Mouse (Mus musculus): ENCODE data around the gene Gga2. TPM values are rescaled to one million over a fixed set of nuclear protein-coding genes. Genes with fewer than 3 reads are reported as not detected.
A peak's percentile ranks its signal among the peaks of the same experiment; 100 is the strongest.

Gga2 gene
- total and polyA plus RNA-seq, 3 experiments: 29.5 to 95.3 (median 30.1) TPM

DNA sequence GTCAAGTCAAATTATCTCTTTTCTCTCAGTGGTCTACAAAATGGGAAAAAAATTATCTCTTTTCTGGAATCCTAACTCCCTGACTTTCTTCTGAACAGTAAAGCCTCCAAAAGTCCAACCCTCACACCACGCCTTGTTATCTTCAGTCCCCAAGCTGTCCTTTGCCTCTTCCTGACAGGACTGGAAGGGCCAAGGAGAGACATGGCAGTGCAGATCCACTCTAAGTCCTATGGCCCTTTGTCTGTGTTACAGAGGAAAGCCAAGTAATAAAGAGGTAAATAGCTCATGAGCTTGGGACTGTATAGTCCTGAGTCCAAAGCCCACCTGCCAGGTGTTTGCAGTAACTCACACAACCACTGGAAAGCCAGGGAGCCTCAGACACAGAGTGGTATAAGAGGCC lies 24.7 kb upstream of the Gga2 start:
- H3K9ac ChIP-seq (ENCODE audit: control insufficient read depth, low read depth, low read length, poor library complexity, severe bottlenecking): no peak overlapping the region
- H3K36me3 ChIP-seq (ENCODE audit: control insufficient read depth in 1 of 2, insufficient read depth in 2 of 2, low read length in 2 of 2): peaks cover 0 to 24% of the 10 kb centered on the region in 2 experiments; a peak in 2 of 4 replicates
- TF ChIP-seq TAL1 (IDR thresholded peaks at IDR 0.05; ENCODE audit: low read length): 0 out of 2 replicates have a peak, but pooled peaks have one; percentile 12
- TF ChIP-seq POLR2AphosphoS2 (IDR thresholded peaks at IDR 0.05; ENCODE audit: low read length): no peak
- H3K27me3 ChIP-seq (ENCODE audit: control insufficient read depth in 1 of 2, insufficient read depth in 2 of 2, low read length in 2 of 2): no peaks in the 10 kb centered on the region
- H3K79me2 ChIP-seq (ENCODE audit: control insufficient read depth, insufficient read depth, low read length, poor library complexity): no peaks in the 10 kb centered on the region
- peaks cover 12 to 24% of the 10 kb centered on the region in 2 experiments for H3K4me1 ChIP-seq (ENCODE audit: control insufficient read depth in 1 of 2, insufficient read depth in 2 of 2, low read length in 2 of 2)
- H3K4me3 ChIP-seq (ENCODE audit: control insufficient read depth in 1 of 2, insufficient read depth in 1 of 2, low read depth in 2 of 2, low read length in 2 of 2): no peak overlapping the region
- DNase-seq (ENCODE audit: low read depth, low spot score): no peak
- no peaks in the 10 kb centered on the region for H3K9me3 ChIP-seq (replicated peaks; ENCODE audit: insufficient read depth, low read length)
- H3K27ac ChIP-seq (ENCODE audit: control insufficient read depth, low read depth, low read length): no peak overlapping the region

DNA sequence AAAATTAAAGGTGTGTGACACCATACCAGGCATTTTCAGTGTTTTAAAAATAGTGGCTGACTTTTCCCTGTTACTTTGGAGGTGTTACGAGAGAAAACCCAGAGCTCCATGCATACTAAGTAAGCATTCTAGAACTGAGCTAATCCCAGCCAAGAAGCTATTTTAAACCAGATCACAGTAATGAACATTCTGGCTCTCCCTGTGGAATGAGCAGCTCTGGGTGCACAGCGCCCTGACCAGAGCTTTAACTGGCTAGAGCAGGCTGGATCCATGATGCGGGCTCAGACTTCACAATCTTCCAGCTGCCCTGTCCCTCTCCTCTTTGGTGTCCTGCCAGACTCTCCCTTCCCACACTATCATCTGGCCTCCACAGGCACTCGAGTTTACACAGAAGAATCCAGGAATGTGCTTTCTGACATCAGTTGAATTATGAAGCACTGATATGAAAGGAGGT lies 24.2 kb upstream of the Gga2 start:
- TF ChIP-seq MAZ (IDR thresholded peaks at IDR 0.05; ENCODE audit: low read depth, low read length) (no peak), JUND (IDR thresholded peaks at IDR 0.05; ENCODE audit: low read depth, low read length) (no peak), KAT2A (conservative IDR thresholded peaks at IDR 0.05; ENCODE audit: low read depth, low read length) (no peak), UBTF (IDR thresholded peaks at IDR 0.05; ENCODE audit: borderline replicate concordance, insufficient read depth, low read depth, low read length) (no peak), ZKSCAN1 (IDR thresholded peaks at IDR 0.05; ENCODE audit: low read depth, low read length) (no peak), RAD21 (IDR thresholded peaks at IDR 0.05; ENCODE audit: low read depth, low read length) (no peak), MXI1 (IDR thresholded peaks at IDR 0.05; ENCODE audit: low read depth, low read length) (no peak), ZNF384 (IDR thresholded peaks at IDR 0.05; ENCODE audit: low read depth, low read length) (no peak), POLR2AphosphoS5 (IDR thresholded peaks at IDR 0.05; ENCODE audit: borderline replicate concordance, low read depth, low read length) (no peak), MYB (IDR thresholded peaks at IDR 0.05; ENCODE audit: low read depth, low read length) (no peak), ELF1 (IDR thresholded peaks at IDR 0.05; ENCODE audit: low read depth, low read length) (no peak), POLR2A (IDR thresholded peaks at IDR 0.05; ENCODE audit: control insufficient read depth in 1 of 2, insufficient read depth in 1 of 2, low read depth in 1 of 2, low read length in 2 of 2, poor library complexity in 1 of 2) (no peak), NRF1 (IDR thresholded peaks at IDR 0.05; ENCODE audit: insufficient read depth, low read depth, low read length, poor library complexity, severe bottlenecking) (no peak), ETS1 (IDR thresholded peaks at IDR 0.05; ENCODE audit: low read depth, low read length) (no peak), GATA1 (IDR thresholded peaks at IDR 0.05; ENCODE audit: low read depth, low read length) (no peak), CHD1 (IDR thresholded peaks at IDR 0.05; ENCODE audit: low read depth, low read length) (no peak), TBP (IDR thresholded peaks at IDR 0.05; ENCODE audit: low read depth, low read length) (no peak), GABPA (IDR thresholded peaks at IDR 0.05; ENCODE audit: low read depth, low read length) (no peak), MEF2A (IDR thresholded peaks at IDR 0.05; ENCODE audit: extremely low read depth, insufficient replicate concordance, low read depth, low read length, poor library complexity, severe bottlenecking) (no peak)
- Histone ChIP-seq H3K9ac (ENCODE audit: control insufficient read depth, low read depth, low read length, poor library complexity, severe bottlenecking) (no peak overlapping the region), H3K9me3 (replicated peaks; ENCODE audit: insufficient read depth, low read length) (no peaks in the 10 kb centered on the region), H3K36me3 (ENCODE audit: control insufficient read depth in 1 of 2, insufficient read depth in 2 of 2, low read length in 2 of 2) (peaks cover 0 to 24% of the 10 kb centered on the region in 2 experiments; a peak in 2 of 4 replicates), H3K79me2 (ENCODE audit: control insufficient read depth, insufficient read depth, low read length, poor library complexity) (no peaks in the 10 kb centered on the region), H3K4me3 (ENCODE audit: control insufficient read depth in 1 of 2, insufficient read depth in 1 of 2, low read depth in 2 of 2, low read length in 2 of 2) (no peak overlapping the region), H3K27ac (ENCODE audit: control insufficient read depth, low read depth, low read length) (no peak overlapping the region), H3K4me1 (ENCODE audit: control insufficient read depth in 1 of 2, insufficient read depth in 2 of 2, low read length in 2 of 2) (peaks cover 12 to 24% of the 10 kb centered on the region in 2 experiments), H3K27me3 (ENCODE audit: control insufficient read depth in 1 of 2, insufficient read depth in 2 of 2, low read length in 2 of 2) (no peaks in the 10 kb centered on the region)
- no peak for DNase-seq (ENCODE audit: low read depth, low spot score)

Measured in MEL (cell line).